Mouse (Mus musculus) megakaryocyte, embryonic 14.5 days (primary cell): ENCODE data around the gene Tmem88b.
"Not testable (repeated sequence)": the region's sequence is repeated elsewhere in the genome, so short reads cannot be mapped to it uniquely, and the experiment has no call there.

Experiments
- FLI1 ChIP-seq: IDR thresholded peaks from 2 replicates; pipeline ENCODE4 v1.6.1; 2012; ENCODE audit warnings: low read length, inconsistent platforms, mixed read lengths
- GATA1 ChIP-seq: IDR thresholded peaks from 3 replicates; pipeline ENCODE4 v1.6.1; 2012; ENCODE audit warnings: mixed read lengths, low read length, inconsistent platforms, borderline replicate concordance

DNA sequence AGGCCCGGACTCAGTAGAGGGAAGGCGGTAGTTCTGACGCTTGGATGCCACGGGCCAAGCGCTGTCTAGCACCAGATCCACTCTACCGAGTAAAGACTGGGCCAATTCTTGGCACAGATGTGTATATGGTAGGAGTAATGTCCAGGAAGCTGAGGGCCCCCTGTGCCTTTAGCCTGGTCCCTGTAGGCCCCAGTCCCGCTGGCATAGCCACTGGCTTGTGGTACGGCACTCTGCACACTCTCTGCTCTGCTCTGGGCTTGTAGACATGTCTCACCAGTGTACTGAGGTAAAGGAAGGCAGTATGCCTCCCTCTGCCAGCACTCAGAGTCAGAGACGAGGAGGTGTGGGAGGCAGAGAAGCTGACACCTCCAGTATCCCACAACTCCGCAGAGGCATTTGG is 45.0 kb downstream of the Tmem88b start:
- not testable (repeated sequence) for TF ChIP-seq GATA1, FLI1
